Mouse (Mus musculus) CD4-positive naive resting alpha-beta T cell, adult 76 days (primary cell): ENCODE results near the gene Nps. TPM values are rescaled to one million over a fixed set of nuclear protein-coding genes. Genes with fewer than 3 reads are reported as not detected.

Experiments used
- total RNA-seq: library from RNA; stranded (reverse); gene quantifications from one replicate; pipeline ENCODE4 v1.2.4, GENCODE M21; 2023

Gene Nps
- not detected for total RNA-seq

GRCm38 (mm10) chr7:135258053-135258753, at the start of gene Nps:
Gene Nps (plus strand): TSS chr7:135258703.

Other genes with a start within 250 kb of the Nps start
- not detected for gene Foxi2, start 151.6 kb downstream of the Nps start, total RNA-seq